Mouse (Mus musculus): ENCODE data around the gene Fgd6. TPM values are rescaled to one million over a fixed set of nuclear protein-coding genes. Genes with fewer than 3 reads are reported as not detected.

The Fgd6 gene
- polyA plus RNA-seq, 1 experiment, result 3.7 TPM

- no peak for TF ChIP-seq POLR2A (IDR thresholded peaks at IDR 0.05; ENCODE audit: low read depth, low read length)
- no peak for TF ChIP-seq CTCF (IDR thresholded peaks at IDR 0.05; ENCODE audit: extremely low read depth, insufficient read length, insufficient replicate concordance, low read depth, low read length)
- H3K27me3 ChIP-seq (ENCODE audit: control insufficient read depth, insufficient read depth, low read length), result no peaks in the 10 kb centered on the region
- peaks cover 11% of the 10 kb centered on the region for H3K36me3 ChIP-seq (ENCODE audit: control insufficient read depth, insufficient read depth, low read length)
- no peak overlapping the region for H3K4me3 ChIP-seq (ENCODE audit: low read depth, low read length)
- peaks cover 15% of the 10 kb centered on the region; the same call in 1 of the 2 replicates for H3K4me1 ChIP-seq (ENCODE audit: control insufficient read depth, insufficient read depth, insufficient read length, low read length)
- 88% methylated on average over 14 of the region's 14 CpGs for WGBS
- no peak overlapping the region for H3K27ac ChIP-seq (ENCODE audit: insufficient read depth, low read depth, low read length)
Observed at GRCm38 (mm10) chr10:94076966-94077825, 41.4 kb downstream of the Fgd6 start.

DNA sequence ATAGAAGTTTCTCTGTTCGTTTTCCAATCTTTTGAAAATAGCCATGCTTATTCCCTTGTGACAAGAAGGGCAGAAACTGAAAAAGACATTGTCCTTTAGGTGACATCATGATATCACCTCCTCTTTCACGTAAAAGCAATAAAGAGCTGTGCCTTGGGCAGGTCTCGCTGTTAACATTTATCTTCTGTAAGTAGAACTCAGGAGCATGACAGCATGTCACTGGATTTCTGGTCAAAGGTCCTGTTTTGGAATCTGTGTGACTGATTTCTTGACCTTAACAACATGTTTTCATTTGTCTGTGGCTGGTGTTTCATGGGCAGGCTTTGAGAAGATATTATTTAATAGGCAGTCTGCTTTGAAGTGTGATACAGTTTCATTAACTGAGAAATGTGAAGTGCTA is 44.9 kb downstream of the Fgd6 start:
- Histone ChIP-seq H3K4me1 (ENCODE audit: control insufficient read depth, insufficient read depth, insufficient read length, low read length) (peaks cover 10% of the 10 kb centered on the region; the same call in 1 of the 2 replicates), H3K27ac (ENCODE audit: insufficient read depth, low read depth, low read length) (peak overlapping the region; percentile 72)
- TF ChIP-seq POLR2A (IDR thresholded peaks at IDR 0.05; ENCODE audit: low read depth, low read length) (no peak), CTCF (IDR thresholded peaks at IDR 0.05; ENCODE audit: extremely low read depth, insufficient read length, insufficient replicate concordance, low read depth, low read length) (no peak)

GRCm38 (mm10) chr10:94082040-94082734 is 46.4 kb downstream of the Fgd6 start:
- no peaks in the 10 kb centered on the region for H3K27me3 ChIP-seq (ENCODE audit: control insufficient read depth, insufficient read depth, low read length)
- H3K36me3 ChIP-seq (ENCODE audit: control insufficient read depth, insufficient read depth, low read length), result 0 out of 2 replicates have a peak, but pooled peaks cover 2% of the 10 kb centered on the region
- H3K4me1 ChIP-seq (ENCODE audit: control insufficient read depth, insufficient read depth, insufficient read length, low read length), result peaks cover 13% of the 10 kb centered on the region; the same call in 1 of the 2 replicates
- 23% methylated on average over 7 of the region's 7 CpGs for WGBS
- no peak overlapping the region for H3K4me3 ChIP-seq (ENCODE audit: low read depth, low read length)
- H3K27ac ChIP-seq (ENCODE audit: insufficient read depth, low read depth, low read length), result peak overlapping the region; percentile 86
- TF ChIP-seq POLR2A (IDR thresholded peaks at IDR 0.05; ENCODE audit: low read depth, low read length), result no peak
- TF ChIP-seq CTCF (IDR thresholded peaks at IDR 0.05; ENCODE audit: extremely low read depth, insufficient read length, insufficient replicate concordance, low read depth, low read length), result no peak

More for the DNA sequence above, 44.9 kb downstream of the Fgd6 start:
- Histone ChIP-seq H3K27me3 (ENCODE audit: control insufficient read depth, insufficient read depth, low read length) (no peaks in the 10 kb centered on the region), H3K4me3 (ENCODE audit: low read depth, low read length) (no peak overlapping the region), H3K36me3 (ENCODE audit: control insufficient read depth, insufficient read depth, low read length) (0 out of 2 replicates have a peak, but pooled peaks cover 2% of the 10 kb centered on the region)
- WGBS, result 33% methylated on average over 3 of the region's 3 CpGs

DNA sequence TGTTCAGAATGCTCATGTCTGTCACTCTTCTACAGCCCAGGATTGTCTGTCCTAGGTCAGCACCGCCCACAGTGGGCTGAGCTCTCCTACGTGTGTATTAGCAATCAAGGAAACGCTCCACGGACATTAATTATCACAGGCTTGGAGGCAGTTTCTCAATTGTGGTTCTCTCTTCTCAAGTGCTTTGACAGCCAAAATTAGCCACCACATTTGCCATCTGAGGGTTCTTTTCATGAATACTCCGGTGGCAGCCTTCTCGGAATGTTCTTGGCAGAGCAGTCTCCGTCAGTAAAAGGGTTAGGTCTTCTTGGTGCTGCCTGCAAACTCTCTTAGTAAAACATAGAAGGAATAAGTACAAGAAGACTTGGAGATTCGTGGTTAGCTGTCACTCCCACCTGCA is 50.5 kb downstream of the Fgd6 start:
- no peak overlapping the region for H3K27ac ChIP-seq (ENCODE audit: insufficient read depth, low read depth, low read length)
- H3K27me3 ChIP-seq (ENCODE audit: control insufficient read depth, insufficient read depth, low read length), result no peaks in the 10 kb centered on the region
- peaks cover 5% of the 10 kb centered on the region for H3K36me3 ChIP-seq (ENCODE audit: control insufficient read depth, insufficient read depth, low read length)
- WGBS, result 82% methylated on average over 8 of the region's 8 CpGs
- H3K4me3 ChIP-seq (ENCODE audit: low read depth, low read length), result no peak overlapping the region
- peaks cover 12% of the 10 kb centered on the region; the same call in 1 of the 2 replicates for H3K4me1 ChIP-seq (ENCODE audit: control insufficient read depth, insufficient read depth, insufficient read length, low read length)
- no peak for TF ChIP-seq CTCF (IDR thresholded peaks at IDR 0.05; ENCODE audit: extremely low read depth, insufficient read length, insufficient replicate concordance, low read depth, low read length)
- no peak for TF ChIP-seq POLR2A (IDR thresholded peaks at IDR 0.05; ENCODE audit: low read depth, low read length)

- Histone ChIP-seq H3K36me3 (ENCODE audit: control insufficient read depth, insufficient read depth, low read length) (peaks cover 6% of the 10 kb centered on the region), H3K27ac (ENCODE audit: insufficient read depth, low read depth, low read length) (0 out of 2 replicates have a peak overlapping the region, but pooled peaks have one; percentile 4), H3K27me3 (ENCODE audit: control insufficient read depth, insufficient read depth, low read length) (no peaks in the 10 kb centered on the region), H3K4me3 (ENCODE audit: low read depth, low read length) (no peak overlapping the region), H3K4me1 (ENCODE audit: control insufficient read depth, insufficient read depth, insufficient read length, low read length) (peaks cover 8% of the 10 kb centered on the region; the same call in 1 of the 2 replicates)
- TF ChIP-seq POLR2A (IDR thresholded peaks at IDR 0.05; ENCODE audit: low read depth, low read length) (no peak), CTCF (IDR thresholded peaks at IDR 0.05; ENCODE audit: extremely low read depth, insufficient read length, insufficient replicate concordance, low read depth, low read length) (no peak)
- 52% methylated on average over 8 of the region's 11 CpGs for WGBS
Observed at GRCm38 (mm10) chr10:94087367-94088077, 51.7 kb downstream of the Fgd6 start.

GRCm38 (mm10) chr10:94090032-94090431 is 54.2 kb downstream of the Fgd6 start:
- Histone ChIP-seq H3K27me3 (ENCODE audit: control insufficient read depth, insufficient read depth, low read length) (no peaks in the 10 kb centered on the region), H3K27ac (ENCODE audit: insufficient read depth, low read depth, low read length) (no peak overlapping the region), H3K4me1 (ENCODE audit: control insufficient read depth, insufficient read depth, insufficient read length, low read length) (peaks cover 8% of the 10 kb centered on the region; the same call in 1 of the 2 replicates), H3K36me3 (ENCODE audit: control insufficient read depth, insufficient read depth, low read length) (peaks cover 6% of the 10 kb centered on the region), H3K4me3 (ENCODE audit: low read depth, low read length) (no peak overlapping the region)
- no peak for TF ChIP-seq CTCF (IDR thresholded peaks at IDR 0.05; ENCODE audit: extremely low read depth, insufficient read length, insufficient replicate concordance, low read depth, low read length)
- TF ChIP-seq POLR2A (IDR thresholded peaks at IDR 0.05; ENCODE audit: low read depth, low read length), result no peak
- WGBS, result 83% methylated on average over 3 of the region's 3 CpGs
